Mouse (Mus musculus) ES-E14 (cell line): Measurements from ENCODE around the gene Tfr2.

Experiments used
- CHD2 ChIP-seq: IDR thresholded peaks from 2 replicates; pipeline ENCODE4 v1.6.1; 2014; ENCODE audit warnings: mild to moderate bottlenecking, low read depth, low read length, inconsistent platforms
- MAFK ChIP-seq: IDR thresholded peaks from 2 replicates; pipeline ENCODE4 v1.6.1; 2014; ENCODE audit warnings: mild to moderate bottlenecking, low read depth, low read length, inconsistent platforms; ENCODE audit not compliant: insufficient read depth
- ZC3H11A ChIP-seq: IDR thresholded peaks from 2 replicates; pipeline ENCODE4 v1.6.1; 2012; ENCODE audit warnings: low read depth, mild to moderate bottlenecking, inconsistent platforms, low read length, borderline replicate concordance
- ZNF384 ChIP-seq: IDR thresholded peaks from 2 replicates; pipeline ENCODE4 v1.6.1; 2012; ENCODE audit warnings: low read depth, low read length, inconsistent platforms

DNA sequence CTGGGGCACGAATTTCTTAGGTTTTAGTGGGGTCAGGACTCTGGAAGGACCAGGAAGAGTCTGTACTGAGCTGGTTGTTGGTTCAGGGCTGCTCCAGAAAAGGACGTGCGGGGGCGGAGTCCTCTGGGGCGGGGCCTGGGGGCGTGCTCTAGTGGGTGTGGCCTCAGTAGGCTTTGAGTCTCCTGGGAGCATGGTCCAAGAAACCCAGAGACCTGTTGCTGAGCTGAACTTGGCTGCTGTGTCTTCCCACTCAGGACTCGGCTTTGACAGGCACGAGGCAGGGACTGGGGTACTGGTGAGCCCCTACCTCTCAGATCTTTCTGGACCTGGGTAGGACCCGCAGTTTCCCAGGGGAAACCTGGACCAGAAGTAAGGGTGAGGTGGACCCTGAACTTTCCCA, at the start of gene Tfr2:
- TF ChIP-seq ZC3H11A (no peak), CHD2 (no peak), ZNF384 (no peak), MAFK (no peak)
